Mouse (Mus musculus) myocyte (in vitro differentiated cells): Measurements from ENCODE around the gene Gm9507. TPM values are rescaled to one million over a fixed set of nuclear protein-coding genes. Genes with fewer than 3 reads are reported as not detected.

Experiments used
- H3K27me3 ChIP-seq: one replicate; pipeline ENCODE4 v1.6.1; 2011; ENCODE audit not compliant: control insufficient read depth, insufficient read depth, insufficient read length
- H3K36me3 ChIP-seq: one replicate; pipeline ENCODE4 v1.6.1; 2011; ENCODE audit not compliant: control insufficient read depth, insufficient read depth
- H3K4me2 ChIP-seq: one replicate; pipeline ENCODE4 v1.6.1; 2011; ENCODE audit warnings: low read depth, control low read depth
- H3K4me3 ChIP-seq: one replicate; pipeline ENCODE4 v1.5.1; 2011; ENCODE audit warnings: mild to moderate bottlenecking, control low read depth, moderate library complexity
- H3K79me2 ChIP-seq: one replicate; pipeline ENCODE4 v1.6.1; 2011; ENCODE audit not compliant: control insufficient read depth, insufficient read depth
- H3ac ChIP-seq: one replicate; pipeline ENCODE4 v1.6.1; 2011; ENCODE audit not compliant: control insufficient read depth, insufficient read length
- CEBPB ChIP-seq: IDR thresholded peaks from 2 replicates; pipeline ENCODE4 v1.6.1; 2011; ENCODE audit warnings: mild to moderate bottlenecking, moderate library complexity; ENCODE audit not compliant: poor library complexity, insufficient read depth, severe bottlenecking
- MYOG ChIP-seq, 3 experiments: IDR thresholded peaks; one replicate each; pipeline ENCODE4 v1.6.1; 2011; ENCODE audit warnings: control low read depth in 2 of 3, low read depth in 2 of 3, mild to moderate bottlenecking in 2 of 3; ENCODE audit not compliant: insufficient read length in 2 of 3, control insufficient read depth in 1 of 3, insufficient read depth in 1 of 3
- POLR2AphosphoS2 ChIP-seq: IDR thresholded peaks from one replicate; pipeline ENCODE4 v1.6.1; 2011; ENCODE audit warnings: low read depth, control low read depth; ENCODE audit not compliant: insufficient read length
- REST ChIP-seq: IDR thresholded peaks from one replicate; pipeline ENCODE4 v1.6.1; 2011; ENCODE audit warnings: mild to moderate bottlenecking, control low read depth, moderate library complexity; ENCODE audit not compliant: insufficient read depth, insufficient read length
- TCF12 ChIP-seq: IDR thresholded peaks from one replicate; pipeline ENCODE4 v1.6.1; 2011; ENCODE audit warnings: mild to moderate bottlenecking, control low read depth; ENCODE audit not compliant: poor library complexity, insufficient read depth, severe bottlenecking
- polyA plus RNA-seq: library from polyadenylated mRNA; unstranded; fragments of >200 nt; fragmentation: generic; extraction: Trizol; gene quantifications from one replicate; pipeline ENCODE4 v1.2.1, GENCODE M21; 2012; ENCODE audit warnings: missing spikeins

Gm9507 gene
- polyA plus RNA-seq, 1 experiment, result not detected

DNA sequence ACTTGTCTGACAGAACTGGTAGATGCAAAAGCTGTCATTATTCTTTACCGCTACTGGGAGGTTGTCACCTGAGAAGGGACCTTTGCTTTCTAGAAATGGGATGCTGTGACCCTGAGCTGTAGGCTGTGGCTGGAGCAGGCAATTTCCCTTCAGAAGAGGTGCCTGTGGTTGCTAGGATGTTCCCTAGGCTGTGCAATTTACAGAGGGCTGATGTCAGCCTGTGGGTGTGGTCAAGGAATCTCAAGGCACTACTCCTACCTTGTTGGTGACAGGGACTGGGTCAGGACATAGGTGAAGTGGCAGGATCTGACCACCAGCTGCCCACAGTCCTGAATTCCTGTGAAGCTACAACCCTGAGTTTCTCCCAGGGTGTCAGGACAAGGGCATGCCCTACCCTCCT is 41.9 kb downstream of the Gm9507 start:
- Histone ChIP-seq H3K79me2 (no peaks in the 10 kb centered on the region), H3K4me3 (no peak overlapping the region), H3K36me3 (no peaks in the 10 kb centered on the region), H3K4me2 (no peak overlapping the region), H3K27me3 (no peaks in the 10 kb centered on the region), H3ac (no peak overlapping the region)
- TF ChIP-seq CEBPB, result no peak
- no peak for TF ChIP-seq POLR2AphosphoS2
- no peak for TF ChIP-seq TCF12
- TF ChIP-seq MYOG (IDR thresholded peaks at IDR 0.05; ENCODE audit: control insufficient read depth in 1 of 3, insufficient read depth in 1 of 3, insufficient read length in 2 of 3, low read depth in 2 of 3), result no peak
- TF ChIP-seq REST, result no peak

Other genes starting within 250 kb of the Gm9507 start
- 237 TPM for gene Pttg1ip, start 230.1 kb downstream of the Gm9507 start, polyA plus RNA-seq
- gene Sumo3, start 205.7 kb downstream of the Gm9507 start, polyA plus RNA-seq, result 127 TPM
- gene Gm49325, start 205.6 kb downstream of the Gm9507 start, polyA plus RNA-seq, result 8.8 TPM
- gene Ube2g2, start 189.6 kb downstream of the Gm9507 start, polyA plus RNA-seq, result 181 TPM
- gene Tspear, start 125.3 kb downstream of the Gm9507 start, polyA plus RNA-seq, result not detected
- not detected for gene Gm19402, start 121.1 kb downstream of the Gm9507 start, polyA plus RNA-seq
- gene Gm9508, start 114.6 kb downstream of the Gm9507 start, polyA plus RNA-seq, result not detected
- not detected for gene Gm10272, start 105.2 kb downstream of the Gm9507 start, polyA plus RNA-seq
- not detected for gene Gm10024, start 100.4 kb downstream of the Gm9507 start, polyA plus RNA-seq
- gene Gm10142, start 96.0 kb downstream of the Gm9507 start, polyA plus RNA-seq, result not detected
- gene Krtap12-1, start 91.2 kb downstream of the Gm9507 start, polyA plus RNA-seq, result not detected
- not detected for gene Gm10100, start 85.4 kb downstream of the Gm9507 start, polyA plus RNA-seq
- not detected for gene Gm18596, start 69.2 kb downstream of the Gm9507 start, polyA plus RNA-seq
- gene Gm9736, start 60.5 kb downstream of the Gm9507 start, polyA plus RNA-seq, result not detected
- gene Gm3233, start 52.2 kb downstream of the Gm9507 start, polyA plus RNA-seq, result not detected
- gene Gm3238, start 40.5 kb downstream of the Gm9507 start, polyA plus RNA-seq, result not detected
- gene Gm7138, start 34.9 kb downstream of the Gm9507 start, polyA plus RNA-seq, result not detected
- gene Gm3250, start 29.3 kb downstream of the Gm9507 start, polyA plus RNA-seq, result not detected
- gene Gm7137, start 23.6 kb downstream of the Gm9507 start, polyA plus RNA-seq, result not detected
- not detected for gene Gm9639, start 16.8 kb downstream of the Gm9507 start, polyA plus RNA-seq
- not detected for gene Gm19668, start 12.7 kb downstream of the Gm9507 start, polyA plus RNA-seq
- not detected for gene Gm2696, start 2.8 kb upstream of the Gm9507 start, polyA plus RNA-seq
- gene Krtap10-4, start 15.3 kb upstream of the Gm9507 start, polyA plus RNA-seq, result not detected
- not detected for gene Krtap10-10, start 24.1 kb upstream of the Gm9507 start, polyA plus RNA-seq
- not detected for gene Gm36176, start 35.0 kb upstream of the Gm9507 start, polyA plus RNA-seq
- gene Gm10318, start 41.0 kb upstream of the Gm9507 start, polyA plus RNA-seq, result not detected
- gene Gm3285, start 50.1 kb upstream of the Gm9507 start, polyA plus RNA-seq, result not detected
- 0.01 TPM for gene Lrrc3, start 90.7 kb upstream of the Gm9507 start, polyA plus RNA-seq
- not detected for gene Trpm2, start 158.7 kb upstream of the Gm9507 start, polyA plus RNA-seq
- gene 1810043G02Rik, start 166.7 kb upstream of the Gm9507 start, polyA plus RNA-seq, result 12.8 TPM
- gene Pfkl, start 198.2 kb upstream of the Gm9507 start, polyA plus RNA-seq, result 122 TPM
- gene Dnmt3l, start 230.1 kb upstream of the Gm9507 start, polyA plus RNA-seq, result 1.1 TPM
- gene Aire, start 231.8 kb upstream of the Gm9507 start, polyA plus RNA-seq, result 0.38 TPM